Mouse (Mus musculus) limb, embryonic 13.5 days (tissue): Measurements from ENCODE around the gene Dmrtc2. TPM values are rescaled to one million over a fixed set of nuclear protein-coding genes. Genes with fewer than 3 reads are reported as not detected.
"Not testable (repeated sequence)": the region's sequence is repeated elsewhere in the genome, so short reads cannot be mapped to it uniquely, and the experiment has no call there.

ENCODE experiments used
- ATAC-seq: fragments of 200-750 bp; cut with Nextera tagmentation; 2 replicates; pipeline ENCODE4 v1.8.0; 2017; ENCODE audit warnings: low read depth, moderate number of reproducible peaks, moderate TSS enrichment; ENCODE audit not compliant: low FRiP score
- H3K27ac ChIP-seq: fragments of 300-500 bp; sonication (generic); 2 replicates; pipeline ENCODE4 v1.5.1; 2015; ENCODE audit warnings: inconsistent platforms, mild to moderate bottlenecking, moderate library complexity
- H3K27me3 ChIP-seq: fragments of 300-500 bp; sonication (generic); 2 replicates; pipeline ENCODE4 v1.6.1; 2015; ENCODE audit warnings: mild to moderate bottlenecking, inconsistent platforms
- H3K36me3 ChIP-seq: fragments of 300-500 bp; sonication (generic); 2 replicates; pipeline ENCODE4 v1.6.1; 2015; ENCODE audit warnings: inconsistent platforms, mild to moderate bottlenecking, moderate library complexity
- H3K4me1 ChIP-seq: fragments of 300-500 bp; sonication (generic); 2 replicates; pipeline ENCODE4 v1.6.1; 2015; ENCODE audit warnings: inconsistent platforms
- H3K4me2 ChIP-seq: fragments of 300-500 bp; sonication (generic); replicated peaks from 2 replicates; pipeline ENCODE4 v1.6.1; 2015; ENCODE audit warnings: inconsistent platforms, mild to moderate bottlenecking, moderate library complexity
- H3K4me3 ChIP-seq: fragments of 300-500 bp; sonication (generic); 2 replicates; pipeline ENCODE4 v1.5.1; 2015; ENCODE audit warnings: moderate library complexity, mild to moderate bottlenecking, inconsistent platforms
- H3K9ac ChIP-seq: fragments of 300-500 bp; sonication (generic); 2 replicates; pipeline ENCODE4 v1.6.1; 2015; ENCODE audit warnings: mild to moderate bottlenecking, inconsistent platforms
- H3K9me3 ChIP-seq: fragments of 300-500 bp; sonication (generic); 2 replicates; pipeline ENCODE4 v1.6.1; 2016; ENCODE audit warnings: inconsistent platforms
- WGBS: fragments of 180-500 bp; shearing (Covaris S2); methylation state at CpG from one replicate; pipeline ENCODE4 v1.1.7; 2015; 5-methylcytosine and 5-hydroxymethylcytosine counted together
- polyA plus RNA-seq: library from polyadenylated mRNA; unstranded; fragments of >200 nt; fragmentation: Nextera tagmentation; extraction: Ambion mirVana; gene quantifications from 2 replicates; pipeline ENCODE4 v1.2.1, GENCODE M21; 2015

The Dmrtc2 gene
- polyA plus RNA-seq, 1 experiment from 2014 or later: not detected

- ATAC-seq: no peak
- H3K9me3 ChIP-seq: no peaks in the 10 kb centered on the region
- no peak overlapping the region for H3K27ac ChIP-seq
- no peak overlapping the region for H3K4me2 ChIP-seq
- H3K4me3 ChIP-seq: no peak overlapping the region
- H3K36me3 ChIP-seq: peaks cover 43% of the 10 kb centered on the region
- no peaks in the 10 kb centered on the region for H3K27me3 ChIP-seq
- 56% methylated on average over 3 of the region's 3 CpGs for WGBS
- no peak overlapping the region for H3K9ac ChIP-seq
- peaks cover 15% of the 10 kb centered on the region for H3K4me1 ChIP-seq
These were observed 21.6 kb downstream of the Dmrtc2 start for GRCm38 (mm10) chr7:24891241-24892124.

GRCm38 (mm10) chr7:24892125-24892583 lies 22.3 kb downstream of the Dmrtc2 start:
- Histone ChIP-seq H3K9ac (no peak overlapping the region), H3K9me3 (no peaks in the 10 kb centered on the region), H3K4me3 (no peak overlapping the region), H3K4me1 (peaks cover 8% of the 10 kb centered on the region), H3K36me3 (peaks cover 36% of the 10 kb centered on the region), H3K27ac (no peak overlapping the region), H3K4me2 (no peak overlapping the region), H3K27me3 (no peaks in the 10 kb centered on the region)
- no peak for ATAC-seq
- 73% methylated on average over 2 of the region's 2 CpGs for WGBS

GRCm38 (mm10) chr7:24895749-24896148 lies 25.9 kb downstream of the Dmrtc2 start:
- H3K4me3 ChIP-seq, H3K27ac ChIP-seq, H3K36me3 ChIP-seq, H3K27me3 ChIP-seq, H3K9ac ChIP-seq, H3K9me3 ChIP-seq, ATAC-seq, H3K4me1 ChIP-seq, H3K4me2 ChIP-seq: not testable (repeated sequence)
- WGBS: 80% methylated on average over 2 of the region's 2 CpGs

GRCm38 (mm10) chr7:24896269-24896668 lies 26.4 kb downstream of the Dmrtc2 start:
- 84% methylated on average over 8 of the region's 8 CpGs for WGBS
- H3K4me3 ChIP-seq: no peak overlapping the region
- H3K9ac ChIP-seq: no peak overlapping the region
- no peak overlapping the region for H3K4me2 ChIP-seq
- no peaks in the 10 kb centered on the region for H3K27me3 ChIP-seq
- no peak overlapping the region for H3K27ac ChIP-seq
- no peaks in the 10 kb centered on the region for H3K4me1 ChIP-seq
- H3K36me3 ChIP-seq: no peaks in the 10 kb centered on the region
- ATAC-seq: no peak
- no peaks in the 10 kb centered on the region for H3K9me3 ChIP-seq

- peaks cover 5% of the 10 kb centered on the region for H3K4me1 ChIP-seq
- no peaks in the 10 kb centered on the region for H3K9me3 ChIP-seq
- no peaks in the 10 kb centered on the region for H3K36me3 ChIP-seq
- 58% methylated on average over 12 of the region's 12 CpGs for WGBS
- no peaks in the 10 kb centered on the region for H3K27me3 ChIP-seq
- H3K27ac ChIP-seq: no peak within 1 kb of the TSS
- no peak within 1 kb of the TSS for H3K4me2 ChIP-seq
- ATAC-seq: no peak
- no peak within 1 kb of the TSS for H3K9ac ChIP-seq
- no peak within 1 kb of the TSS for H3K4me3 ChIP-seq
These were observed 27.4 kb downstream of the Dmrtc2 start, which contains the start of gene Cd79a for GRCm38 (mm10) chr7:24897224-24897623. TSS of gene Cd79a (plus strand) at chr7:24897381.

- Histone ChIP-seq H3K4me2 (no peak overlapping the region), H3K27ac (no peak overlapping the region), H3K9me3 (no peaks in the 10 kb centered on the region), H3K9ac (no peak overlapping the region), H3K4me3 (no peak overlapping the region), H3K36me3 (no peaks in the 10 kb centered on the region), H3K27me3 (no peaks in the 10 kb centered on the region), H3K4me1 (peaks cover 9% of the 10 kb centered on the region)
- WGBS: 78% methylated on average over 5 of the region's 5 CpGs
- ATAC-seq: no peak
These were observed 28.1 kb downstream of the Dmrtc2 start for GRCm38 (mm10) chr7:24897959-24898358.

- H3K36me3 ChIP-seq: no peaks in the 10 kb centered on the region
- H3K4me3 ChIP-seq: no peak overlapping the region
- no peak overlapping the region for H3K9ac ChIP-seq
- H3K27me3 ChIP-seq: no peaks in the 10 kb centered on the region
- H3K9me3 ChIP-seq: no peaks in the 10 kb centered on the region
- WGBS: 76% methylated on average over 6 of the region's 6 CpGs
- H3K4me1 ChIP-seq: peaks cover 30% of the 10 kb centered on the region
- no peak for ATAC-seq
- no peak overlapping the region for H3K27ac ChIP-seq
- no peak overlapping the region for H3K4me2 ChIP-seq
These were observed 31.3 kb downstream of the Dmrtc2 start for GRCm38 (mm10) chr7:24901114-24901513.

GRCm38 (mm10) chr7:24901842-24902241 lies 32.0 kb downstream of the Dmrtc2 start:
- Histone ChIP-seq H3K9ac (no peak overlapping the region), H3K4me1 (peaks cover 37% of the 10 kb centered on the region), H3K4me3 (peak overlapping the region; percentile 81), H3K4me2 (peak overlapping the region; percentile 90), H3K27me3 (no peaks in the 10 kb centered on the region), H3K36me3 (no peaks in the 10 kb centered on the region), H3K9me3 (no peaks in the 10 kb centered on the region), H3K27ac (no peak overlapping the region; the same call in 1 of the 2 replicates)
- WGBS: 70% methylated on average over 1 of the region's 1 CpGs
- no peak for ATAC-seq

GRCm38 (mm10) chr7:24902264-24902629 lies 32.4 kb downstream of the Dmrtc2 start:
- H3K4me1 ChIP-seq: peaks cover 41% of the 10 kb centered on the region
- peak overlapping the region; percentile 81 for H3K4me3 ChIP-seq
- H3K36me3 ChIP-seq: no peaks in the 10 kb centered on the region
- peak overlapping the region; percentile 90 for H3K4me2 ChIP-seq
- peak overlapping the region; percentile 84 for H3K27ac ChIP-seq
- no peak for ATAC-seq
- H3K9me3 ChIP-seq: no peaks in the 10 kb centered on the region
- WGBS: 53% methylated on average over 2 of the region's 2 CpGs
- peak overlapping the region; percentile 85 for H3K9ac ChIP-seq
- no peaks in the 10 kb centered on the region for H3K27me3 ChIP-seq

GRCm38 (mm10) chr7:24902630-24903443 lies 33.0 kb downstream of the Dmrtc2 start, which contains the start of gene Arhgef1:
TSS of gene Arhgef1 (plus strand) at chr7:24902912.
- Histone ChIP-seq H3K9ac (peak within 1 kb of the TSS; percentile 85), H3K27ac (peak within 1 kb of the TSS; percentile 84), H3K4me3 (peak within 1 kb of the TSS; percentile 81), H3K36me3 (no peaks in the 10 kb centered on the region; the same call in 1 of the 2 replicates), H3K4me1 (peaks cover 47% of the 10 kb centered on the region), H3K9me3 (no peaks in the 10 kb centered on the region), H3K27me3 (no peaks in the 10 kb centered on the region), H3K4me2 (peak within 1 kb of the TSS; percentile 90)
- no peak for ATAC-seq
- 8% methylated on average over 46 of the region's 68 CpGs for WGBS

- Histone ChIP-seq H3K4me3 (peak overlapping the region; percentile 81), H3K27ac (0 out of 2 replicates have a peak overlapping the region, but pooled peaks have one; percentile 52), H3K36me3 (peaks cover 5% of the 10 kb centered on the region), H3K9me3 (no peaks in the 10 kb centered on the region), H3K9ac (peak overlapping the region; percentile 85), H3K4me2 (peak overlapping the region; percentile 90), H3K4me1 (peaks cover 53% of the 10 kb centered on the region), H3K27me3 (no peaks in the 10 kb centered on the region)
- WGBS: 38% methylated on average over 10 of the region's 10 CpGs
- no peak for ATAC-seq
These were observed 33.6 kb downstream of the Dmrtc2 start for GRCm38 (mm10) chr7:24903444-24903825.

- Histone ChIP-seq H3K36me3 (peaks cover 11% of the 10 kb centered on the region), H3K4me3 (peak overlapping the region; percentile 81), H3K9me3 (no peaks in the 10 kb centered on the region), H3K27me3 (no peaks in the 10 kb centered on the region), H3K27ac (peak overlapping the region; percentile 83), H3K9ac (peak overlapping the region; percentile 79), H3K4me1 (peaks cover 54% of the 10 kb centered on the region), H3K4me2 (peak overlapping the region; percentile 90)
- ATAC-seq: peak; percentile 96
- WGBS: under 1% methylated on average over 30 of the region's 30 CpGs
These were observed 34.2 kb downstream of the Dmrtc2 start for GRCm38 (mm10) chr7:24904070-24904483.
